Mouse (Mus musculus): ENCODE measurements around the gene Fhod1. TPM values are rescaled to one million over a fixed set of nuclear protein-coding genes. Genes with fewer than 3 reads are reported as not detected.
A peak's percentile ranks its signal among the peaks of the same experiment; 100 is the strongest.

Gene Fhod1
- polyA plus RNA-seq (2012; ENCODE audit: insufficient read depth, low replicate concordance): 78.6 and 155 TPM in 2 replicates

GRCm38 (mm10) chr8:105347428-105348221 is at the start of gene Fhod1:
Gene Fhod1, minus strand, starts transcription at chr8:105347953.
- H3K27me3 ChIP-seq (replicated peaks): peaks cover 35% of the 10 kb centered on the region
- H3K9me3 ChIP-seq: no peaks in the 10 kb centered on the region
- peaks cover 68% of the 10 kb centered on the region for H3K4me1 ChIP-seq
- H3K36me3 ChIP-seq (replicated peaks; ENCODE audit: low read length): peaks cover 25% of the 10 kb centered on the region
- peak within 1 kb of the TSS; percentile 98 for H3K4me3 ChIP-seq (replicated peaks)
- TF ChIP-seq FLI1 (IDR thresholded peaks at IDR 0.05; ENCODE audit: low read length) (peak; percentile 12; the same call in 1 of the 2 replicates), GATA1 (IDR thresholded peaks at IDR 0.05; ENCODE audit: borderline replicate concordance, low read length) (no peak)

- TF ChIP-seq GATA1 (IDR thresholded peaks at IDR 0.05; ENCODE audit: borderline replicate concordance, low read length) (no peak), FLI1 (IDR thresholded peaks at IDR 0.05; ENCODE audit: low read length) (no peak)
- no peaks in the 10 kb centered on the region for H3K36me3 ChIP-seq (replicated peaks; ENCODE audit: low read length)
- H3K4me3 ChIP-seq (replicated peaks): no peak overlapping the region
- peaks cover 80% of the 10 kb centered on the region for H3K27me3 ChIP-seq (replicated peaks)
- peaks cover 20% of the 10 kb centered on the region for H3K9me3 ChIP-seq
- peaks cover 24% of the 10 kb centered on the region for H3K4me1 ChIP-seq
Measured at GRCm38 (mm10) chr8:105393915-105394314, 46.2 kb upstream of the Fhod1 start.

- Histone ChIP-seq H3K27me3 (replicated peaks) (peaks cover 80% of the 10 kb centered on the region), H3K36me3 (replicated peaks; ENCODE audit: low read length) (no peaks in the 10 kb centered on the region), H3K4me3 (replicated peaks) (no peak overlapping the region), H3K4me1 (peaks cover 24% of the 10 kb centered on the region), H3K9me3 (peaks cover 18% of the 10 kb centered on the region)
- no peak for TF ChIP-seq FLI1 (IDR thresholded peaks at IDR 0.05; ENCODE audit: low read length)
- TF ChIP-seq GATA1 (IDR thresholded peaks at IDR 0.05; ENCODE audit: borderline replicate concordance, low read length): no peak
Measured at GRCm38 (mm10) chr8:105393089-105393787, 45.5 kb upstream of the Fhod1 start.

DNA sequence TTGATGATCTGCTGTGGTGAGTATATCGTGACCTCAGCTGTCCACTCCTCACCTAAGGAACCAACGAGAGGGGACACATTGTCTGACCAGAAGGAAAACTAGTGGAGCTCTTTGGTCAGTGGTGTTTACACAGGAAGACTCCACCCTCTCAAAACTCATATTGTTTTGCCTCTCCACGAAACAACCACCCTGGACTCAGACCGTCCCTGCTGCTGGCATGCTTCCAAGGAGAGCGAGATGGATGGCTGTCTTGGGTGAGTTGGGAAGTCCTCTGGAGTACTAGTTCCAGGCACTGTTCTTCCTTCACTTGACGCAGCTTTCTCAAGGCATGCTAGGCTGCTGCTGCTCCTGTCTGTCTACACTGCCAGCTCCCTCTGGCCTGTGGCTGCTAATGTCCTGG is 41.3 kb upstream of the Fhod1 start:
- Histone ChIP-seq H3K36me3 (replicated peaks; ENCODE audit: low read length) (no peaks in the 10 kb centered on the region), H3K4me1 (peaks cover 27% of the 10 kb centered on the region), H3K4me3 (replicated peaks) (no peak overlapping the region), H3K27me3 (replicated peaks) (peaks cover 86% of the 10 kb centered on the region), H3K9me3 (peaks cover 15% of the 10 kb centered on the region)
- TF ChIP-seq GATA1 (IDR thresholded peaks at IDR 0.05; ENCODE audit: borderline replicate concordance, low read length) (no peak), FLI1 (IDR thresholded peaks at IDR 0.05; ENCODE audit: low read length) (no peak)

DNA sequence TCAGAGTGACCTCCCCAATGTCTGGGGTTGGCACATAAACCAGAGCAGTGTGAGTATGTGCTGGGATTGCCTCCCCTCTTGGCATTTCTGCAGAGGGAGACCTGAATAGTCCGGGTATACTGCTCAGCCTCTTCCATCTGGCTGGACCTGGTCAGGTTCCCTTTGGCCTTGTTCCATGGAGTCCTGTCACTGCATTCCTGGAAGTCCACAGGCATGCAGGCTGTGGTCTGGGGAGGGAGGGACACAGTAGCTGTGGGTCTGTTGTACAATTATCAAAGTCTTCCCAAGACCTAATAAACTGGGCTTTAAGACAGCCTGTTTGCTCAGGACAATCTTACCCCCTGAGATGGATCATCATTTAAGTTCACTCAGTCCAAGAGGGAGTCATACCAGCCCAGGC is 39.4 kb upstream of the Fhod1 start:
- Histone ChIP-seq H3K27me3 (replicated peaks) (peaks cover 76% of the 10 kb centered on the region), H3K36me3 (replicated peaks; ENCODE audit: low read length) (no peaks in the 10 kb centered on the region), H3K4me3 (replicated peaks) (no peak overlapping the region), H3K9me3 (peaks cover 11% of the 10 kb centered on the region), H3K4me1 (peaks cover 21% of the 10 kb centered on the region)
- TF ChIP-seq GATA1 (IDR thresholded peaks at IDR 0.05; ENCODE audit: borderline replicate concordance, low read length) (no peak), FLI1 (IDR thresholded peaks at IDR 0.05; ENCODE audit: low read length) (no peak)

- Histone ChIP-seq H3K9me3 (peaks cover 4% of the 10 kb centered on the region; the same call in 1 of the 2 replicates), H3K4me3 (replicated peaks) (no peak overlapping the region), H3K4me1 (peaks cover 3% of the 10 kb centered on the region; the same call in 1 of the 2 replicates), H3K27me3 (replicated peaks) (peaks cover 80% of the 10 kb centered on the region), H3K36me3 (replicated peaks; ENCODE audit: low read length) (no peaks in the 10 kb centered on the region)
- TF ChIP-seq FLI1 (IDR thresholded peaks at IDR 0.05; ENCODE audit: low read length) (no peak), GATA1 (IDR thresholded peaks at IDR 0.05; ENCODE audit: borderline replicate concordance, low read length) (no peak)
Measured at GRCm38 (mm10) chr8:105384070-105384469, 36.3 kb upstream of the Fhod1 start.

DNA sequence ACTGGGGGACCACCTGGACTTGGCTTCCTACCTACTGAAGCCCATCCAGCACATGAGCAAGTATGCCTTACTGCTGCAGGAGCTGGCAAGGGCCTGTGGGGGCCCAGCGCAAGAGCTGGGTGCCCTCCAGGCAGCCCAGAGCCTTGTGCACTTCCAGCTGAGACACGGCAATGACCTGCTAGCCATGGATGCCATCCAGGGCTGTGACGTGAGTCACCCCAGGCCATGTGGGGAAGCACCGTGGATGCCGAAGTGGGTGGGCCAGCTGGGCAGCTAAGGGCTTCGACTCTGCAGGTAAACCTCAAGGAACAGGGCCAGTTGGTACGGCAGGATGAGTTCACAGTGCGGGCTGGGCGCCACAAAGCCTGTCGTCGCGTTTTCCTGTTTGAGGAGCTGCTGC is 32.6 kb upstream of the Fhod1 start:
- Histone ChIP-seq H3K9me3 (peaks cover 6% of the 10 kb centered on the region), H3K4me3 (replicated peaks) (no peak overlapping the region), H3K36me3 (replicated peaks; ENCODE audit: low read length) (no peaks in the 10 kb centered on the region), H3K27me3 (replicated peaks) (peaks cover 81% of the 10 kb centered on the region), H3K4me1 (no peaks in the 10 kb centered on the region; the same call in 1 of the 2 replicates)
- TF ChIP-seq FLI1 (IDR thresholded peaks at IDR 0.05; ENCODE audit: low read length) (no peak), GATA1 (IDR thresholded peaks at IDR 0.05; ENCODE audit: borderline replicate concordance, low read length) (no peak)

DNA sequence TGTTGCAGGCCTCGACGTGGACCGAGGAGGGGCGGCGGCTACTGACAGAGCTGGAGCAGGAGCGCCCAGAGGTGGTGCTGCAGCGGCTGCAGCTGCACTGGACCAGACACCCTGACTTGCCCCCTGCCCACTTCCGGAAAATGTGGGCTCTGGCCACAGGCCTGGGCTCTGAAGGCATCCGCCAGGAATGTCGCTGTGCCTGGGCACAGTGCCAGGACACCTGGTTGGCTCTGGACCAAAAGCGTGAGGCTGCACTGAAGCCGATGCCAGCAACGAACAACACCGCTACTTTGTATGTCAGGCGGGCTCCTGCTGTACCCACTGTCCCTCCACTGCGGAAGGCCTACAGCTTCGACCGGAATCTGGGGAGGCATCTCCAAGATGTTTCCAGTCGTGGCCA is 30.9 kb upstream of the Fhod1 start:
- Histone ChIP-seq H3K4me1 (peaks cover 8% of the 10 kb centered on the region; the same call in 1 of the 2 replicates), H3K27me3 (replicated peaks) (peaks cover 90% of the 10 kb centered on the region), H3K9me3 (peaks cover 14% of the 10 kb centered on the region), H3K4me3 (replicated peaks) (no peak overlapping the region), H3K36me3 (replicated peaks; ENCODE audit: low read length) (no peaks in the 10 kb centered on the region)
- TF ChIP-seq GATA1 (IDR thresholded peaks at IDR 0.05; ENCODE audit: borderline replicate concordance, low read length): no peak
- TF ChIP-seq FLI1 (IDR thresholded peaks at IDR 0.05; ENCODE audit: low read length): no peak

DNA sequence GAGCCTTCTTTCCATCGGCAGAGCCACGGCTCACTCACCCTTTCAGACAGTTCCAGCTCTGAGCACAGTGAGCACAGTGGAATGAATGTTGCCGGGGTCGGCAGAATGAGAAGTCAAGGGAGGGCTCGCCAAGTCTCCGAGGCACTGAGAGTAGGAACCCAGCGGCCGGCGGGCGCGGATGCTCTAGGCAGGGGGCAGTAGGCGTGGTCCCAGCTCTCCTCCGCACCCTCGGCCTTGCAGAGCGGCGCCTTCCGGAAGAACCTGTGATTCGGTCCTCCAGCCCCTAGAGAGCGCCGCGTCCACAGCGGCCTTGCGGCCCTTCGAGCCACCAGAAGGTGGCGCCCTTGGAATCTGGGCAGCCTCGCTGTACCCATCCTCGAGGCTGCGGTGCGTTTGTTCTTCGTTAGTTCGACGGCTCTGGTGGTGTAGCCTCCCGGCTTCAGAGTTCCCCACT is 26.8 kb upstream of the Fhod1 start:
- Histone ChIP-seq H3K4me3 (replicated peaks) (peak overlapping the region; percentile 57), H3K9me3 (peaks cover 14% of the 10 kb centered on the region), H3K36me3 (replicated peaks; ENCODE audit: low read length) (no peaks in the 10 kb centered on the region), H3K27me3 (replicated peaks) (peaks cover 92% of the 10 kb centered on the region), H3K4me1 (peaks cover 16% of the 10 kb centered on the region)
- TF ChIP-seq FLI1 (IDR thresholded peaks at IDR 0.05; ENCODE audit: low read length) (no peak), GATA1 (IDR thresholded peaks at IDR 0.05; ENCODE audit: borderline replicate concordance, low read length) (no peak)

DNA sequence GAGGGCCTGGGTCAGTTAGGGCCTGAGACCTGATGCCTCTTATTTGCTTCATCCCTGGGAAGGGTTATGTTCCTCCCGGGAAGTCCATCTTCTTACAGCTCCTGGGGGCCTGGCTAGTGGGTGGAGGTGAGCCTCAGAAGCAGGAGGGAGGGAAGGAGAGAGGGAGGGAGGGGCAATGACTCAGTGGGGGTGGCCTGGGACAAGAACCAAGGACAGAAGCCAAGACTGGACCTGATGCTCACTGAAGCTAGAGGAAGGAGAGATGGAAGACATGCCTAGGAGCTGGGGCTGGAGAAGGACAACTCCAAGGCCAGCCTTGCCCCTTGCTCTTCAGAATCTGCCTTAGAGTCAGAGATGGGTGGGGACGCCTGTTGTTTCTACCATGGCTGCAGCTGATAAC is 25.3 kb upstream of the Fhod1 start, which contains the start of gene Plekhg4:
Gene Plekhg4, plus strand, starts transcription at position 243 of the 400 bp plus-strand sequence.
- no peak within 1 kb of the TSS for H3K4me3 ChIP-seq (replicated peaks)
- H3K9me3 ChIP-seq: peaks cover 14% of the 10 kb centered on the region

More for the DNA sequence above, 25.3 kb upstream of the Fhod1 start, which contains the start of gene Plekhg4:
- Histone ChIP-seq H3K36me3 (replicated peaks; ENCODE audit: low read length) (peaks cover 2% of the 10 kb centered on the region), H3K4me1 (peaks cover 16% of the 10 kb centered on the region), H3K27me3 (replicated peaks) (peaks cover 92% of the 10 kb centered on the region)
- no peak for TF ChIP-seq FLI1 (IDR thresholded peaks at IDR 0.05; ENCODE audit: low read length)
- TF ChIP-seq GATA1 (IDR thresholded peaks at IDR 0.05; ENCODE audit: borderline replicate concordance, low read length): no peak
